ENCODE assay signal across 8 mouse cellular contexts in genomic region chr10:40024554-40025428, GRCm38 (mm10). TPM values are rescaled to one million over a fixed set of nuclear protein-coding genes. Genes with fewer than 3 reads are reported as not detected.
A peak's percentile ranks its signal among the peaks of the same experiment; 100 is the strongest.
DNase-seq lines count a peak whose midpoint lies in the region; ATAC-seq lines count a peak whose summit lies in the region.

Gene Mfsd4b1, minus strand, starts transcription at chr10:40025268.

- peak; percentile 98 for ATAC-seq in hindbrain, embryonic 15.5 days (ENCODE audit: low FRiP score, low read depth)

- H3K4me1 ChIP-seq in hindbrain, embryonic 15.5 days (replicated peaks) = peaks cover 15% of the 10 kb centered on the region

- peak within 1 kb of the TSS; percentile 81 for H3K9ac ChIP-seq in hindbrain, embryonic 15.5 days

- under 1% methylated on average over 46 of the region's 46 CpGs for WGBS in hindbrain, embryonic 15.5 days

- peak within 1 kb of the TSS; percentile 83 for H3K4me3 ChIP-seq in hindbrain, embryonic 15.5 days

- DNase-seq in R1 (ENCODE audit: low read depth, low spot score) = peak; percentile 92
- peak; percentile 85 to 89 for DNase-seq in cerebellum, postnatal 36 days
- DNase-seq in frontal cortex, postnatal 36 days (ENCODE audit: low spot score in 2 of 2) = peak; percentile 88 to 94
- peak; percentile 86 to 90 for DNase-seq in layer of hippocampus, postnatal 36 days
- DNase-seq in lung, postnatal 25 days (ENCODE audit: low spot score) = peak; percentile 83
- DNase-seq in retina, embryonic 14.5 days (ENCODE audit: low spot score) = peak; percentile 87
- peak; percentile 80 for DNase-seq in thymus, postnatal 4 days

- peak within 1 kb of the TSS; percentile 94 for H3K4me2 ChIP-seq in hindbrain, embryonic 15.5 days

- H3K27ac ChIP-seq in hindbrain, embryonic 15.5 days (replicated peaks) = peak within 1 kb of the TSS; percentile 93

- no peaks in the 10 kb centered on the region for H3K36me3 ChIP-seq in hindbrain, embryonic 15.5 days

- H3K9me3 ChIP-seq in hindbrain, embryonic 15.5 days = no peaks in the 10 kb centered on the region

- no peaks in the 10 kb centered on the region for H3K27me3 ChIP-seq in hindbrain, embryonic 15.5 days

RNA-seq across cellular contexts. Expression of gene Mfsd4b1, which starts in this region (rescaled TPM):
- polyA plus RNA-seq in hindbrain, embryonic 15.5 days (2015; fragmentation: Nextera tagmentation; extraction: Ambion mirVana) = 0.57 and 0.98 TPM in 2 replicates
- 1 to 10 TPM in 1 of 2 experiments, under 1 TPM in 1; 0.67 to 1.2 TPM for total RNA-seq in layer of hippocampus, postnatal 36 days (2021)

Comparison
In these comparisons a context has a peak if more than half of its experiments do, and no peak if none do; other contexts are left out.
1. Peak in every context shown above with its lines: DNase-seq, ATAC-seq, H3K4me3 ChIP-seq and H3K27ac ChIP-seq.
2. Peak in ATAC-seq, H3K4me3 ChIP-seq, H3K27ac ChIP-seq, H3K9ac ChIP-seq and H3K4me2 ChIP-seq in hindbrain, embryonic 15.5 days; RNA of the gene not detected or under 1 TPM.